Mouse (Mus musculus): ENCODE data around the gene Cfap221.

DNA sequence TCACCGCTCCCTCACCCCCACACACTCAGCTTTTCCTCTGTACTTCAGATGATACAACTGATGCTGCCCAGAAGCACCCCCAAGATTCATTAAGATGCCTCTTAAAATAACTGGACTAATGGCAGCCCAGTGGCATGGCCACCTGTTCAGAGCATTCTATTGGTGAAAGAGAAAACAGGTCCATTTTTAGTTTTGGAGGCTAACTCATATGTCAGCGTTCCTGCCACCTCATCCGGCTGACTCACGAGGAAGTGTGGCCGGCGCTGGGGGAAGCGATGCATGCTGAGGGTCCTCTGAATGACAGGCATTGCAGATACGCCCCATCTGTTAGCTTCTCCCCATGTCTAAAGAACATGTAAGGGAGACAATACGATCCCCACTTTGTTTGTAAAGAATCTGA is 41.6 kb upstream of the Cfap221 start:
- no peak for TF ChIP-seq POLR2A (IDR thresholded peaks at IDR 0.05; ENCODE audit: extremely low read depth, insufficient read depth, low read length)
- TF ChIP-seq CTCF (IDR thresholded peaks at IDR 0.05; ENCODE audit: extremely low read depth, insufficient read depth, low read length) = no peak

Data from cortical plate, adult 2 months (tissue).